Mouse (Mus musculus): Measurements from ENCODE around the gene Abi3bp. TPM values are rescaled to one million over a fixed set of nuclear protein-coding genes. Genes with fewer than 3 reads are reported as not detected.
A peak's percentile ranks its signal among the peaks of the same experiment; 100 is the strongest.

Gene Abi3bp
- total and polyA plus RNA-seq, 2 experiments from 2014 or later = 2.2 to 4.2 TPM

- Histone ChIP-seq H3K9me3 (replicated peaks; ENCODE audit: control insufficient read depth, low read length) (no peaks in the 10 kb centered on the region), H3K27ac (ENCODE audit: low read depth) (no peak overlapping the region), H3K27me3 (ENCODE audit: control insufficient read depth, insufficient read depth, low read length) (no peaks in the 10 kb centered on the region), H3K36me3 (replicated peaks; ENCODE audit: control insufficient read depth, insufficient read depth, low read length) (no peaks in the 10 kb centered on the region), H3K4me1 (ENCODE audit: control insufficient read depth, insufficient read depth) (no peaks in the 10 kb centered on the region), H3K4me3 (ENCODE audit: low read depth, low read length) (no peak overlapping the region), H3K4me2 (ENCODE audit: low read depth, low read length) (no peak overlapping the region), H3K9ac (replicated peaks; ENCODE audit: low read depth, low read length) (no peak overlapping the region)
- no peak for TF ChIP-seq EP300 (IDR thresholded peaks at IDR 0.05; ENCODE audit: low read depth)
- ATAC-seq (ENCODE audit: insufficient read depth, low read depth) (no peak), DNase-seq (ENCODE audit: low spot score) (no peak)
- WGBS = 68% methylated on average over 9 of the region's 9 CpGs
Measured at GRCm38 (mm10) chr16:56518024-56518423, 40.3 kb downstream of the Abi3bp start.

GRCm38 (mm10) chr16:56524359-56524758, 46.7 kb downstream of the Abi3bp start:
- DNase-seq (ENCODE audit: low spot score) = no peak
- Histone ChIP-seq H3K4me3 (ENCODE audit: low read depth, low read length) (no peak overlapping the region), H3K4me2 (ENCODE audit: low read depth, low read length) (no peak overlapping the region), H3K9me3 (replicated peaks; ENCODE audit: control insufficient read depth, low read length) (no peaks in the 10 kb centered on the region), H3K36me3 (replicated peaks; ENCODE audit: control insufficient read depth, insufficient read depth, low read length) (no peaks in the 10 kb centered on the region), H3K27ac (ENCODE audit: low read depth) (no peak overlapping the region), H3K9ac (replicated peaks; ENCODE audit: low read depth, low read length) (no peak overlapping the region), H3K4me1 (ENCODE audit: control insufficient read depth, insufficient read depth) (no peaks in the 10 kb centered on the region), H3K27me3 (ENCODE audit: control insufficient read depth, insufficient read depth, low read length) (no peaks in the 10 kb centered on the region)
- peak; percentile 54 for TF ChIP-seq CTCF (IDR thresholded peaks at IDR 0.05; ENCODE audit: low read depth)
- TF ChIP-seq EP300 (IDR thresholded peaks at IDR 0.05; ENCODE audit: low read depth) = no peak
- 38% methylated on average over 8 of the region's 8 CpGs for WGBS
- no peak for ATAC-seq (ENCODE audit: insufficient read depth, low read depth)

GRCm38 (mm10) chr16:56526482-56526881, 48.8 kb downstream of the Abi3bp start:
- Histone ChIP-seq H3K27me3 (ENCODE audit: control insufficient read depth, insufficient read depth, low read length) (no peaks in the 10 kb centered on the region), H3K27ac (ENCODE audit: low read depth) (no peak overlapping the region), H3K4me1 (ENCODE audit: control insufficient read depth, insufficient read depth) (no peaks in the 10 kb centered on the region), H3K36me3 (replicated peaks; ENCODE audit: control insufficient read depth, insufficient read depth, low read length) (no peaks in the 10 kb centered on the region), H3K4me2 (ENCODE audit: low read depth, low read length) (no peak overlapping the region), H3K4me3 (ENCODE audit: low read depth, low read length) (no peak overlapping the region), H3K9ac (replicated peaks; ENCODE audit: low read depth, low read length) (no peak overlapping the region), H3K9me3 (replicated peaks; ENCODE audit: control insufficient read depth, low read length) (no peaks in the 10 kb centered on the region)
- TF ChIP-seq CTCF (IDR thresholded peaks at IDR 0.05; ENCODE audit: low read depth) (no peak), EP300 (IDR thresholded peaks at IDR 0.05; ENCODE audit: low read depth) (no peak)
- no peak for DNase-seq (ENCODE audit: low spot score)
- ATAC-seq (ENCODE audit: insufficient read depth, low read depth) = no peak
- 83% methylated on average over 1 of the region's 1 CpGs for WGBS

DNA sequence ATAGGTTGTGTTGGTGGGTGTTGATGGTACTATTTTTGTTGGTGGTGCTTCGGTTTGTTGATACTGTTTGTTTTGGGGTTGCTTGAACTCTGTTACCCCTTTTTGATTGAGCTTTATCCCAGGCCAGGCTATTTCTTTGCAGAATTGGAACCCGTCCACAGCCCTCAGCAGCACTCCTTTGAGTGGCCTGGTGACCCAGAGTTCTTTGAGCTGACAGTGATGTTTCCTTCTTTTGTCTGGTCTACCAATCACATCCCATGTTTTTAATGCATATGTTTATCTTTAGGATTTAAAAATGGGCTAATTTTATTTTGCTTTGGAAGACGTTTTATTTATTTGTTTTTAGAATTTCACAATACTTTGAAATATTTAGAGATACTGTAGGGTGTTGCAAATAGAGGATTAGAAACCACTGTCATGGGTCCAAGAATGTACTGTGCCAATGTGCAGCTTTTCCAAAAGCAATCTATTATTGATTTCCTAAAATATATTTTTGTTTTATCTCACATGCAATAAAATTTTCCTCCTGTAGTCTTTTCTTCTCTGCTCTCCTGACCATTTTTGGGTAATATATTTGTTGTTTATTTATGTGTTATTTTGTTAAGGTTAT, 50.5 kb downstream of the Abi3bp start:
- H3K4me2 ChIP-seq (ENCODE audit: low read depth, low read length) = no peak overlapping the region
- TF ChIP-seq CTCF (IDR thresholded peaks at IDR 0.05; ENCODE audit: low read depth) (no peak), EP300 (IDR thresholded peaks at IDR 0.05; ENCODE audit: low read depth) (no peak)
- DNase-seq (ENCODE audit: low spot score) (no peak), ATAC-seq (ENCODE audit: insufficient read depth, low read depth) (no peak)
- no peaks in the 10 kb centered on the region for H3K4me1 ChIP-seq (ENCODE audit: control insufficient read depth, insufficient read depth)
- no peaks in the 10 kb centered on the region for H3K9me3 ChIP-seq (replicated peaks; ENCODE audit: control insufficient read depth, low read length)
- 62% methylated on average over 3 of the region's 3 CpGs for WGBS
- H3K4me3 ChIP-seq (ENCODE audit: low read depth, low read length) = no peak overlapping the region
- H3K27ac ChIP-seq (ENCODE audit: low read depth) = no peak overlapping the region
- no peaks in the 10 kb centered on the region for H3K27me3 ChIP-seq (ENCODE audit: control insufficient read depth, insufficient read depth, low read length)
- H3K9ac ChIP-seq (replicated peaks; ENCODE audit: low read depth, low read length) = no peak overlapping the region
- H3K36me3 ChIP-seq (replicated peaks; ENCODE audit: control insufficient read depth, insufficient read depth, low read length) = no peaks in the 10 kb centered on the region

- ATAC-seq (ENCODE audit: insufficient read depth, low read depth) (no peak), DNase-seq (ENCODE audit: low spot score) (no peak)
- no peak overlapping the region for H3K4me3 ChIP-seq (ENCODE audit: low read depth, low read length)
- H3K36me3 ChIP-seq (replicated peaks; ENCODE audit: control insufficient read depth, insufficient read depth, low read length) = no peaks in the 10 kb centered on the region
- H3K9me3 ChIP-seq (replicated peaks; ENCODE audit: control insufficient read depth, low read length) = no peaks in the 10 kb centered on the region
- TF ChIP-seq EP300 (IDR thresholded peaks at IDR 0.05; ENCODE audit: low read depth) (no peak), CTCF (IDR thresholded peaks at IDR 0.05; ENCODE audit: low read depth) (no peak)
- no peaks in the 10 kb centered on the region for H3K27me3 ChIP-seq (ENCODE audit: control insufficient read depth, insufficient read depth, low read length)
- no peaks in the 10 kb centered on the region for H3K4me1 ChIP-seq (ENCODE audit: control insufficient read depth, insufficient read depth)
- H3K27ac ChIP-seq (ENCODE audit: low read depth) = no peak overlapping the region
- H3K9ac ChIP-seq (replicated peaks; ENCODE audit: low read depth, low read length) = no peak overlapping the region
- H3K4me2 ChIP-seq (ENCODE audit: low read depth, low read length) = no peak overlapping the region
- WGBS = 64% methylated on average over 1 of the region's 1 CpGs
Measured at GRCm38 (mm10) chr16:56579536-56579935, 101.9 kb downstream of the Abi3bp start.

- H3K4me2 ChIP-seq (ENCODE audit: low read depth, low read length) = no peak overlapping the region
- H3K27me3 ChIP-seq (ENCODE audit: control insufficient read depth, insufficient read depth, low read length) = no peaks in the 10 kb centered on the region
- H3K4me1 ChIP-seq (ENCODE audit: control insufficient read depth, insufficient read depth) = no peaks in the 10 kb centered on the region
- no peaks in the 10 kb centered on the region for H3K9me3 ChIP-seq (replicated peaks; ENCODE audit: control insufficient read depth, low read length)
- no peak overlapping the region for H3K9ac ChIP-seq (replicated peaks; ENCODE audit: low read depth, low read length)
- H3K36me3 ChIP-seq (replicated peaks; ENCODE audit: control insufficient read depth, insufficient read depth, low read length) = no peaks in the 10 kb centered on the region
- DNase-seq (ENCODE audit: low spot score) = no peak
- WGBS = 72% methylated on average over 5 of the region's 5 CpGs
- H3K4me3 ChIP-seq (ENCODE audit: low read depth, low read length) = no peak overlapping the region
- TF ChIP-seq CTCF (IDR thresholded peaks at IDR 0.05; ENCODE audit: low read depth) = no peak
- no peak for TF ChIP-seq EP300 (IDR thresholded peaks at IDR 0.05; ENCODE audit: low read depth)
- H3K27ac ChIP-seq (ENCODE audit: low read depth) = no peak overlapping the region
- ATAC-seq (ENCODE audit: insufficient read depth, low read depth) = no peak
Measured at GRCm38 (mm10) chr16:56593581-56593980, 115.9 kb downstream of the Abi3bp start.
